Mouse (Mus musculus): ENCODE results near the gene Prrg4. TPM values are rescaled to one million over a fixed set of nuclear protein-coding genes. Genes with fewer than 3 reads are reported as not detected.
A peak's percentile ranks its signal among the peaks of the same experiment; 100 is the strongest.

Prrg4 gene
- polyA plus RNA-seq, 1 experiment, result 0.35 TPM

DNA sequence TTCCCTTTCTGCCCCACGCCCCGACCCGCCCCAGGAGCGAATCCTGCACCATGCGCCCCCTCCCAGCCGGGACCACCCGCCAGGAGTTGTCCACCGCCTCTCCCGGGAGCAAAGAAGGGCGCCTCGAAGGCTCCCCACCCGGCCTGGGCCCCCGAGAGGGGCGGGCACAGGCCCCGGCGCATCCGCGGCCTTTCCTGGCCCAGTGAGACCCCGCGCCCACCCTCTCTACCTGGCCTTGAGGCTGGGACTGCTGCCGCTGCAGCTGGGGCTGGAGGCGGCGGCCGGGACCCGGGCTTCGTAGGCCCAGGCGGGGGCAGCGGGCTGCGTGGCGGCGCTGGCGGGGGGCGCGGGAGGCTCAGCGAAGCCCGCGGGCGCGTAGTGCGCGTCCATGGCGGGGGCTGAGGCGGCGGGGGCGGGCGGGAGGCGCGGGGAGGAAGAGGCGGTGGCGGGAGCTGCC, 33.3 kb downstream of the Prrg4 start, which contains the start of gene Qser1:
Gene Qser1, minus strand, starts transcription at position 390 of the 457 bp plus-strand sequence.
- H3K4me3 ChIP-seq (replicated peaks), result peak within 1 kb of the TSS; percentile 94
- no peaks in the 10 kb centered on the region for H3K36me3 ChIP-seq (replicated peaks; ENCODE audit: low read length)
- peaks cover 23% of the 10 kb centered on the region for H3K4me1 ChIP-seq
- no peaks in the 10 kb centered on the region for H3K9me3 ChIP-seq
- H3K27me3 ChIP-seq (replicated peaks), result peaks cover 23% of the 10 kb centered on the region
- TF ChIP-seq FLI1 (IDR thresholded peaks at IDR 0.05; ENCODE audit: low read length) (no peak), GATA1 (IDR thresholded peaks at IDR 0.05; ENCODE audit: borderline replicate concordance, low read length) (no peak)

DNA sequence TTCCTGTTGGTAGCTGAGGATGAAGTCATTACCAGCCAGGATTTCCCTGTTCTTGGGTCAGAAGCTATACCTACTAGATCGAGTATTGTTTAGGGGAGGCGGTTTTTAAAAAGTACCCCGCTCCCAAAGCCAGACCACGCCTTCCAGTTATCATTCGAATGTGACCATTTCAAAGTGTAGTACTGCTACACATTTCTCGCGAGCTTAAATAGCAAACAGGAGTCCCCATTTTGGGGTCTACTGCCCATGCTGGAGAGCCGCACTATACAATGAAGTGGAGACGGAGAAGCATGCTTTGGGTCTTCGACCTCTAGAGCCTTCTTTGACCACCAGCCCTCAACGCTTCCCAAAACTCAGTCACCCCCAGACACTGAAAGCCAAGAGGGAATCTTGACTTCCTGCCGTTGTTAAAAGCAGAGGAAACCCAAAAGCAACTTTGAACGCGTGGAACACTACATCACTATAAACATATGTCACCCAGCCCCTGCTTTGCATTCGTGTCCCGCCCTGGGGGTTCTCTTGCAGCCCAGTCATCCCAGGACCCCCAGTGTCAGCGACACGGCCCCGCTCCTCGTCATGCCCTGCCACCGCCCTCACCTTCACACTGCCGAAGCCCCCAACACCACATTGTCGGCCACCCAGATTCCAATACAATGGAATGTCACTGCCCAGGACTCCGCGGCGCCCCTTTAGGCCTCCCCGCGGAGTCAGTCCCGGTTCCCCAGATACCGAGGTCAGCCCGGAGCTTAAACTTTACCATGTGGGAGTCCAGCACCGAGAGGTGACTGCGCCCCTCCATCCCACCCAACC, 33.9 kb downstream of the Prrg4 start:
- Histone ChIP-seq H3K4me3 (replicated peaks) (peak overlapping the region; percentile 94), H3K9me3 (no peaks in the 10 kb centered on the region), H3K27me3 (replicated peaks) (peaks cover 23% of the 10 kb centered on the region), H3K36me3 (replicated peaks; ENCODE audit: low read length) (no peaks in the 10 kb centered on the region), H3K4me1 (peaks cover 23% of the 10 kb centered on the region)
- TF ChIP-seq FLI1 (IDR thresholded peaks at IDR 0.05; ENCODE audit: low read length), result no peak
- TF ChIP-seq GATA1 (IDR thresholded peaks at IDR 0.05; ENCODE audit: borderline replicate concordance, low read length), result no peak

- H3K4me3 ChIP-seq (replicated peaks), result no peak overlapping the region
- H3K36me3 ChIP-seq (replicated peaks; ENCODE audit: low read length), result no peaks in the 10 kb centered on the region
- TF ChIP-seq FLI1 (IDR thresholded peaks at IDR 0.05; ENCODE audit: low read length) (no peak), GATA1 (IDR thresholded peaks at IDR 0.05; ENCODE audit: borderline replicate concordance, low read length) (no peak)
- H3K9me3 ChIP-seq, result no peaks in the 10 kb centered on the region
- peaks cover 28% of the 10 kb centered on the region for H3K4me1 ChIP-seq
- H3K27me3 ChIP-seq (replicated peaks), result peaks cover 18% of the 10 kb centered on the region
These were observed 35.3 kb downstream of the Prrg4 start for GRCm38 (mm10) chr2:104814181-104814951.

- Histone ChIP-seq H3K9me3 (peaks cover 3% of the 10 kb centered on the region; the same call in 1 of the 2 replicates), H3K36me3 (replicated peaks; ENCODE audit: low read length) (peaks cover 3% of the 10 kb centered on the region), H3K4me1 (peaks cover 16% of the 10 kb centered on the region), H3K27me3 (replicated peaks) (no peaks in the 10 kb centered on the region), H3K4me3 (replicated peaks) (no peak overlapping the region)
- TF ChIP-seq GATA1 (IDR thresholded peaks at IDR 0.05; ENCODE audit: borderline replicate concordance, low read length) (no peak), FLI1 (IDR thresholded peaks at IDR 0.05; ENCODE audit: low read length) (no peak)
These were observed 44.2 kb downstream of the Prrg4 start for GRCm38 (mm10) chr2:104805435-104805834.

Other genes with a start within 250 kb of the Prrg4 start
- gene Tcp11l1, start 137.7 kb downstream of the Prrg4 start, polyA plus RNA-seq (2012; ENCODE audit: insufficient read depth, low replicate concordance), result 43.5 and 88.1 TPM in 2 replicates
- 0.20 TPM in 1 of 2 replicates, not detected in the other for gene Pin1rt1, start 133.5 kb downstream of the Prrg4 start, polyA plus RNA-seq (2012; ENCODE audit: insufficient read depth, low replicate concordance)
- 1.7 and 1.9 TPM in 2 replicates for gene Depdc7, start 107.0 kb downstream of the Prrg4 start, polyA plus RNA-seq (2012; ENCODE audit: insufficient read depth, low replicate concordance)
- 0.15 TPM in 1 of 2 replicates, not detected in the other for gene Qser1, start 33.1 kb downstream of the Prrg4 start, polyA plus RNA-seq (2012; ENCODE audit: insufficient read depth, low replicate concordance)
- not detected in 2 replicates for gene Ccdc73, start 17.9 kb upstream of the Prrg4 start, polyA plus RNA-seq (2012; ENCODE audit: insufficient read depth, low replicate concordance)
- gene Eif3m, start 167.2 kb upstream of the Prrg4 start, polyA plus RNA-seq (2012; ENCODE audit: insufficient read depth, low replicate concordance), result 9.0 TPM in 1 of 2 replicates, not detected in the other
- not detected in 2 replicates for gene Gm11060, start 242.1 kb upstream of the Prrg4 start, polyA plus RNA-seq (2012; ENCODE audit: insufficient read depth, low replicate concordance)